Mouse (Mus musculus): Measurements from ENCODE around the gene Srsf2. TPM values are rescaled to one million over a fixed set of nuclear protein-coding genes. Genes with fewer than 3 reads are reported as not detected.
"Not testable (repeated sequence)": the region's sequence is repeated elsewhere in the genome, so short reads cannot be mapped to it uniquely, and the experiment has no call there.

The Srsf2 gene
- total RNA-seq (2021): 100 to 1,000 TPM in 1 of 2 experiments, 10 to 100 TPM in 1; 97.1 to 103 TPM

GRCm38 (mm10) chr11:116852891-116853511 is at the start of gene Srsf2:
Gene Srsf2 (minus strand): TSS chr11:116853094.
- DNase-seq (ENCODE audit: low spot score): peak; percentile 95
- intact Hi-C loops (cut with DNase I): no loop called here

DNA sequence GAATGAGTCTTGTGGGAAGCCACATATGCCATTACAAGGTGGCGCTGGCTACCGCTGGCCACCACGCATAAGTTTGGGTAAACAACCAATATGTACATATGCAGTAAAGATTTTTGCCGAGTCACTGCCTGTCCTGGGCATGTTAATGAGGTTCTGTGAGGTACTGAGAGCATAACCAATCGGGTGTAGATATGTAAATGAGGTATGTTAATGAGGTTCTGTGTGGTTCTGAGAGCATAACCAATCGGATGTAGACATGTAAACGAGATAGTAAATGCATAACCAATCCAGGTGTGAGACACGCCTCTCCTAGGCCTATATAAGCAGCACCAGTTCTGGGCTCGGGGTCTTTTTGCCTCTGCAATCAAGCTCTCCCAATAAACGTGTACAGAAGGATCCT is 49.7 kb upstream of the Srsf2 start:
- DNase-seq (ENCODE audit: low spot score); intact Hi-C loops (cut with DNase I): not testable (repeated sequence)

GRCm38 (mm10) chr11:116899247-116899646 is 46.4 kb upstream of the Srsf2 start:
- no peak for DNase-seq (ENCODE audit: low spot score)
- intact Hi-C loops (cut with DNase I): no loop called here

GRCm38 (mm10) chr11:116895402-116895801 is 42.5 kb upstream of the Srsf2 start:
- intact Hi-C loops (cut with DNase I): no loop called here

DNA sequence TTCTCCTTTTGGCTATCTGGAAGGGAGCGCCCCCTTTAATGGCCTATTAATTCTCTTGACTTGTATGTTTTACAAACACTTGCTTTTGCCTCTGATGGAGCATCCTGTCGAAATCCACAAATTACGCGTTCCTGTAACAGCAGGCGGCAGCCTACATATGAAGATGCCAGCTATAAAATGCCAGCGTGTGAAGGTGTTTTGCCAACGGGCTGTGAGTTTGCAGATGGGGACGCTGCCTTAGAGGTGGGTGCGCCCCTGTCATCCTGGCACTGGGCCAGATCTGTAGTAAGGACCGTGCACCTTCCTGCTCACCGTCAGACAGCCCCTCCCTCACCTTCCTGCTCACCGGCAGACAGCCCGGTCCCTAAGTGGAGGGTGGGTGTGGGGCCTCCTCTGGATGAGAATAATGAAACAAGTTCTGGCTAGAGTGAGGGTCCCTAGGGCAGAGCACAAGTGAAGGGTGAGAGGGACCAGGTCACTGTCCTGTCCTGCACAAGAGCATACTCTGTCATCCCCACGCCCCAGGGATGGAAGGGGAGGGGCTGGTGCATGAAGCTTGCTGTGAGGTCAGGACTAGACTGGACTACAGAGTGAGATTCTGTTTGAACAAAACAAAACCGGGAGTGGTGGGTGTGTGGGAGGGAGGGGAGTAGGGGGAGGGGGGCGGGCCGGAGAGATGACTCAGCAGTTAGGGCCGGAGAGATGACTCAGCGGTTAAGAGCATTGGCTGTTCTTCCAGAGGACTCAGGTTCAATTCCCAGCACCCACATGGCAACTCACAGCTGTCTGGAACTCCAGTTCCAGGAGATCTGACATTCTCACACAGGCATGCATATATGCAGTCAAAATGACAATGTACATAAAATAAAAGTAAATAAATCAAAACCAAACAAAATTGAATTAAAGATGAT is 40.9 kb upstream of the Srsf2 start:
- intact Hi-C loops (cut with DNase I): no loop called here
- no peak for DNase-seq (ENCODE audit: low spot score)

More at GRCm38 (mm10) chr11:116895402-116895801, 42.5 kb upstream of the Srsf2 start:
- DNase-seq (ENCODE audit: low spot score): no peak

- intact Hi-C loops (cut with DNase I): loop anchor here (10.0 kb wide), 1 partner anchor 288 kb away; no protein-coding TSS in a partner anchor
- DNase-seq (ENCODE audit: low spot score): no peak
Measured at GRCm38 (mm10) chr11:116887136-116887535, 34.2 kb upstream of the Srsf2 start.

GRCm38 (mm10) chr11:116885275-116886151 is 32.6 kb upstream of the Srsf2 start:
- DNase-seq (ENCODE audit: low spot score): peak; percentile 23
- intact Hi-C loops (cut with DNase I): loop anchor here (1.0 to 10.0 kb wide), 2 partner anchors 172 to 289 kb away; no protein-coding TSS in a partner anchor

- DNase-seq (ENCODE audit: low spot score): no peak
- intact Hi-C loops (cut with DNase I): loop anchor here (10.0 kb wide), 1 partner anchor 291 kb away; no protein-coding TSS in a partner anchor
Measured at GRCm38 (mm10) chr11:116884061-116884460, 31.2 kb upstream of the Srsf2 start.

- intact Hi-C loops (cut with DNase I): loop anchor here (10.0 kb wide), 1 partner anchor 292 kb away; no protein-coding TSS in a partner anchor
- no peak for DNase-seq (ENCODE audit: low spot score)
Measured at GRCm38 (mm10) chr11:116882446-116882845, 29.6 kb upstream of the Srsf2 start.

DNA sequence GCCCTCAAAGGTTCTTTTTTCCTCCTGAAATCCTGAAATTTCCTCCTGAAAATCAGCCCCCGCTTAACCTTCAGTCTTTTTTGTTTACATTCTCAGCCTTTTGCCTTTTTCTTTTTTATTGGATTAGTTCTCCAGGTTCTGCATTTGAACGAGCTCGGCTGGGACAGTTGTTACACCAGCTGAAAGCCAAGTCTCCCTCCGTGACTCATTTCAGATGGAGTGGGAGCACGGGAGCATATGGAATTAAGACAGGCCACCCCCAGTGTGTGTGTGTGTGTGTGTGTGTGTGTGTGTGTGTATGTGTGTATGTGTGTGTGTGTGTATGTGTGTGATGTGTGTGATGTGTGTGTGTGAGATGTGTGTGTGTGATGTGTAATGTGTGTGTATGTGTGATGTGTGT is 28.5 kb upstream of the Srsf2 start:
- intact Hi-C loops (cut with DNase I): loop anchor here (10.0 kb wide), 1 partner anchor 293 kb away; no protein-coding TSS in a partner anchor

GRCm38 (mm10) chr11:116880839-116881238 is 27.9 kb upstream of the Srsf2 start:
- intact Hi-C loops (cut with DNase I): loop anchor here (10.0 kb wide), 1 partner anchor 294 kb away; no protein-coding TSS in a partner anchor
- DNase-seq (ENCODE audit: low spot score): no peak

More for the DNA sequence above, 28.5 kb upstream of the Srsf2 start:
- no peak for DNase-seq (ENCODE audit: low spot score)

DNA sequence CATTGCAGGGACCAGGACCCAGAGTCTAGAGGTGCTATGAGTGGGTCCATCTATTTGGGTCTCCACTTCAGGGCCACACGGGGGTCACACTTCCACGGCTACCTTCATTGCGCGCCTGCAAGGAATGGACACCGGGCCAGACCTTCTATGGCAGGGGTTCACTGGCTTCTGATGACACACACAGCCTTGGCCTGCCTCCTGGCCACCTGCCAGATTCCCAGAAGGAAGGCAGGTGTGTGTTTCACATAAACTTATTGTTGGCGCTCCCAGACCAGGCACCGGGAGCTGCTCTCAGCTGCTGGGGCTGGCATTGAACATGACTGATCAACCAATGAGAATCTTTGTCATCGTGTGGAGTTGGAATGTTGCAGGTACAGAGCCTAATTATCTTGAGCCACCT is 25.6 kb upstream of the Srsf2 start:
- intact Hi-C loops (cut with DNase I): no loop called here
- DNase-seq (ENCODE audit: low spot score): no peak

DNA sequence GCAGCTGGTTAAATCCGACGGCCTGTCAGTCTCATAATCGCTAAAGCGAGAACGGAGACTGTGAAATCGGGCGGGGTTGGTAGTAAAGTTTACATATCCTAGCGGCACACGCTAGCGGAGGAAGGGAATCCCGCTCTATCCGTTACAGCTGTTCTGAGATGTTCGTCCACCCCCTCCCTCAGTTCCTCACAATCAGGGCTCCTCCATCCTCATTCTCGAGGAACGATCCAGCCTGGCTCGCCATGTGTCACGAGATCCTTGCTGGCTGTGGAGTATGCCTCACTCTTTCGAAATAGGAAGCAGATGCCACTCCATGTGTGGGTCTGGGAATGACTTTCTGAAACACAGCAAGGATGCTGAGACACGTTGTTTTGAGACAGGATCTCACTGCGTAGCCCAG is 21.1 kb upstream of the Srsf2 start:
- no peak for DNase-seq (ENCODE audit: low spot score)
- intact Hi-C loops (cut with DNase I): no loop called here

DNA sequence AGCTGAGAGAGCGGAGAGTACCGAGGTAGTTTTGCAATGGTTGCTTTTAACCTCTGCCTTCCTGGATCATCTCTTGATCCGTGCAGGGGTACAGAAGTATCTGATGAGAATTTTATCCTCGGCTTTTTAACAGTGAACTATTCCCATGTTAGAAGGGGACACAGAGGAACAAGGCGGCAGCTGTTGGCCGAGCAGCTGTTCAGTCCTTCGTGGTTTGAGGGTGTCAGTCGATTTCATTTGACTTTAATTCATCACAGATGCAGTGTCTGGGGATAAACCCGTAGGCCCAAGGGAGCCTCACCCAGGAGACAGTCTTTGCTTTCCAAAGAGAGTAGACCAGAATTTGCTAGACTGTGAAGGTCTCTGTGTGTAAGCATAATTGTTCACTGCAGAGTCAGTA is 18.6 kb upstream of the Srsf2 start:
- DNase-seq (ENCODE audit: low spot score): no peak
- intact Hi-C loops (cut with DNase I): no loop called here

DNA sequence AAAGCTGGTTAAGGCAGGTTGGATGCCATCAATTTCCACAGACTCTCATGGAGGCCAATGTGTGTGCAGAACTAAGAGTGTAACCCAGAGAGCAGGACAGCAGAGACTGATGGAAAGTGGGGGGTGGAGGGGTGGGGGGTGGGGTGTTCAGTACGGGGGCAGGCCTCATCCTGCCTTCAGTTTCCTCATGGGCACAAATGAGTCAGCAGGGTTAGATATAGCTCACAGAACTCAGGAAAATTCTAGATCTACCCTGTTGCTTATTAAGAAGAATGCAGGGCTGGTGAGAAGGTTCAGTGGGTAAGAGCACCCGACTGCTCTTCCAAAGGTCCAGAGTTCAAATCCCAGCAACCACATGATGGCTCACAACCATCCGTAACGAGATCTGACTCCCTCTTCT is 16.7 kb upstream of the Srsf2 start:
- no peak for DNase-seq (ENCODE audit: low spot score)
- intact Hi-C loops (cut with DNase I): no loop called here

DNA sequence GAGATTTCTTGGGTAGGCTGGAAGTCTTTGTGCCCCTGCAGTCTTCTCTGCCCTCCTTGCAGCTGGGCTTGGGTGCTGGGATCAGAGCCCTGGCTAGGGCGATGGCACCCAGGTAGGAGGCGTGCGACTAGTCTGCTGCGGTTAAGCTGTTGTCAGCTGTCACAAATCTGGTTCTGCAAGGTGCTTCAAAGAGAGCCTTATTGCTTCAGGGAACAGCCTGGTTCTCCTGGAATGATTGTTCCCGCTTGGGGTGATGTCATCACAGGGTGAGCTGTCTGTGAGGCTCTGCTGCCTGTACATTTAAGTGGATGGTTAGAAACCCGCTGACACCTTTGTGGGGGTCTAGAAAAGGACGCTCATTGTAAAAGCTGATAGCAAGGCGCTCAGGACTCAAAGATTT is 16.3 kb upstream of the Srsf2 start:
- intact Hi-C loops (cut with DNase I): no loop called here
- DNase-seq (ENCODE audit: low spot score): no peak

- intact Hi-C loops (cut with DNase I): no loop called here
- DNase-seq (ENCODE audit: low spot score): peak; percentile 35
Measured at GRCm38 (mm10) chr11:116868129-116868528, 15.2 kb upstream of the Srsf2 start.

- DNase-seq (ENCODE audit: low spot score): no peak
- intact Hi-C loops (cut with DNase I): no loop called here
Measured at GRCm38 (mm10) chr11:116865945-116866585, 13.2 kb upstream of the Srsf2 start.

GRCm38 (mm10) chr11:116864444-116864843 is 11.6 kb upstream of the Srsf2 start:
- DNase-seq (ENCODE audit: low spot score): peak; percentile 7
- intact Hi-C loops (cut with DNase I): no loop called here

Measured in heart, postnatal 25 days (tissue).